Comparison of ENCODE assay signal across 8 mouse cellular contexts in the genomic region with DNA sequence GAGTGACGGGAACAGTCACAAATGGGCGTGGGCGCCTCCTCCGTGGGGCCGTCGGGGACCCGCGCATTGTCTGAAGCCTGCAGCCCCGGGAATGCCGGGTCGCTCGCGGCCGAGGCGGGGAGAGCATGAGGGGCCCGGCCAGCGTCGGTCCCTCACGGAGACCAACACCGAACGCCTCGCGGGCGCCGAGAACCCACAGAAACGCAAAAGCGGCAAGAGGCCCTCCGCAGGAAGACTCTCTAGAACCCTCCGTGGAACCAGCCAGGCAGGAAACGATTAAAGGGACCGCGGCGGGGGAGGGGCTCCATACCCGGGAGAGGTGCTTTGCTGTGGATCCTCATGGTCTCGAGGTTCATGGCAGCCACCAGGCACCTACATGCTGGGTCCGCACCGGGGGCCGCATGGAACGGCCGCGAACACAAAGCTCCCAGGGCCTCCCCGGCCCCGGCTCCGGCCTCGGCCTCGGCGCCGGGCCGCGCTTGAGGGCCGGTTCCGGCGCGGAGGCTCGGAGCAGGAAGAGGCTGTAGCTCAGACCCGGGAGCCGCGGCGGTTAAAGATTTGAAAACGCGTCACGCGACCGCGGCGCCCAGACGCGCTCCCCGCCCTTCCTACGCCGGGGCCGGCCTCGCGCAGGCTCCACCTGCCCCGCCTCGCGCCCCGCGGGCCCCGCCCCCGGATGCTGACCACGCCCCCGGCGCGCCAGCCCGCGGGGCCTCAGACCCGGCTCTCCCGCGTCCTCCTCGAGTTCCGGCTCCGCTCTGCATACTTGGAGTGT. TPM values are rescaled to one million over a fixed set of nuclear protein-coding genes. Genes with fewer than 3 reads are reported as not detected.
DNase-seq lines count a peak whose midpoint lies in the region; ATAC-seq lines count a peak whose summit lies in the region.

A gene (minus strand): TSS at position 560 of the 775 bp plus-strand sequence.
A gene (plus strand): TSS at position 694 of the 775 bp plus-strand sequence.

- peak; percentile 87 for DNase-seq in adrenal gland, adult 8-10 months
- peak; percentile 85 for DNase-seq in embryo, embryonic 11.5 days (ENCODE audit: low read depth, low spot score)
- peak; percentile 87 for DNase-seq in gastrocnemius, postnatal 36 days
- peak; percentile 85 to 91 for DNase-seq in left cerebral cortex, postnatal 14 days (ENCODE audit: low spot score in 2 of 2)
- peak; percentile 94 for DNase-seq in mesoderm, embryonic 11.5 days (ENCODE audit: low read depth, low spot score)
- peak; percentile 92 for DNase-seq in right cerebral cortex, postnatal 25 days
- peak; percentile 90 to 91 for DNase-seq in urinary bladder, postnatal 36 days (ENCODE audit: low spot score in 2 of 2)

- peaks cover 6% of the 10 kb centered on the region; the same call in 1 of the 2 replicates for H3K4me1 ChIP-seq in intestine, embryonic 15.5 days (replicated peaks)

- peak within 1 kb of the TSS; percentile 86 for H3K27ac ChIP-seq in intestine, embryonic 15.5 days

- H3K27me3 ChIP-seq in intestine, embryonic 15.5 days (replicated peaks): no peaks in the 10 kb centered on the region

- H3K4me2 ChIP-seq in intestine, embryonic 15.5 days (replicated peaks): peak within 1 kb of the TSS; percentile 69

- intact Hi-C loops in gastrocnemius, postnatal 36 days (cut with DNase I): no loop called here
- intact Hi-C loops in left cerebral cortex, postnatal 14 days (cut with DNase I): no loop called here

- peak; percentile 98 for ATAC-seq in intestine, embryonic 15.5 days

- H3K36me3 ChIP-seq in intestine, embryonic 15.5 days: peaks cover 3% of the 10 kb centered on the region; the same call in 1 of the 2 replicates

- H3K9me3 ChIP-seq in intestine, embryonic 15.5 days: no peaks in the 10 kb centered on the region

- under 1% methylated on average over 91 of the region's 93 CpGs for WGBS in intestine, embryonic 15.5 days

- H3K9ac ChIP-seq in intestine, embryonic 15.5 days: peak within 1 kb of the TSS; percentile 90

- peak within 1 kb of the TSS; percentile 84 for H3K4me3 ChIP-seq in intestine, embryonic 15.5 days (replicated peaks)

RNA-seq across cellular contexts. Expression of the first gene that starts in this region (rescaled TPM):
- 10 to 100 TPM in 2 of 4 experiments, 1 to 10 TPM in 2; 5.7 to 13.6 (median 8.5) TPM for total RNA-seq in adrenal gland, adult 8-10 months (2022)
- under 1 TPM; 0.69 to 0.71 TPM for total RNA-seq in gastrocnemius, postnatal 36 days (2021)
- 31.2 and 36.3 TPM in 2 replicates for polyA plus RNA-seq in intestine, embryonic 15.5 days (2015; fragmentation: Nextera tagmentation; extraction: Ambion mirVana)
- 1 to 10 TPM; 2.7 to 3.5 TPM for total RNA-seq in left cerebral cortex, postnatal 14 days (2021)

RNA-seq across cellular contexts. Expression of the second gene that starts in this region (rescaled TPM):
- 10 to 100 TPM; 12.5 to 26.7 (median 15.4) TPM for total RNA-seq in adrenal gland, adult 8-10 months (2022)
- total RNA-seq in gastrocnemius, postnatal 36 days (2021): 1 to 10 TPM; 3.9 to 4.2 TPM
- 9.2 and 10.1 TPM in 2 replicates for polyA plus RNA-seq in intestine, embryonic 15.5 days (2015; fragmentation: Nextera tagmentation; extraction: Ambion mirVana)
- total RNA-seq in left cerebral cortex, postnatal 14 days (2021): 1 to 10 TPM; 8.6 to 8.9 TPM

Comparison
In these comparisons a context has a peak if more than half of its experiments do, and no peak if none do; other contexts are left out.
1. Peak in every context shown above with its lines: DNase-seq, ATAC-seq, H3K4me3 ChIP-seq and H3K27ac ChIP-seq.